Mouse (Mus musculus) hindbrain, embryonic 14.5 days (tissue): Measurements from ENCODE around the gene Smurf2. TPM values are rescaled to one million over a fixed set of nuclear protein-coding genes. Genes with fewer than 3 reads are reported as not detected.

Experiments
- ATAC-seq: fragments of 200-750 bp; cut with Nextera tagmentation; 2 replicates; pipeline ENCODE4 v1.8.0; 2017; ENCODE audit warnings: moderate number of reproducible peaks, mild to moderate bottlenecking, moderate TSS enrichment, moderate library complexity; ENCODE audit not compliant: low FRiP score
- DNase-seq: peaks from one replicate; pipeline ENCODE4 v3.0.0-alpha.2; 2015; ENCODE audit warnings: low spot score
- H3K27ac ChIP-seq: fragments of 300-500 bp; sonication (generic); 2 replicates; pipeline ENCODE4 v1.5.1; 2014; ENCODE audit warnings: mild to moderate bottlenecking, moderate library complexity
- H3K27me3 ChIP-seq: fragments of 300-500 bp; sonication (generic); 2 replicates; pipeline ENCODE4 v1.6.1; 2014; ENCODE audit warnings: mild to moderate bottlenecking, low read length, mixed read lengths; ENCODE audit not compliant: control insufficient read depth, insufficient read depth
- H3K36me3 ChIP-seq: fragments of 300-500 bp; sonication (generic); replicated peaks from 2 replicates; pipeline ENCODE4 v1.6.1; 2014; ENCODE audit not compliant: control insufficient read depth, insufficient read depth
- H3K4me1 ChIP-seq: fragments of 300-500 bp; sonication (generic); replicated peaks from 2 replicates; pipeline ENCODE4 v1.6.1; 2014; ENCODE audit warnings: antibody characterized with exemption, low read length, mixed read lengths; ENCODE audit not compliant: control insufficient read depth, insufficient read depth
- H3K4me2 ChIP-seq: fragments of 300-500 bp; sonication (generic); replicated peaks from 2 replicates; pipeline ENCODE4 v1.6.1; 2014; ENCODE audit warnings: mild to moderate bottlenecking, moderate library complexity
- H3K4me3 ChIP-seq: fragments of 300-500 bp; sonication (generic); replicated peaks from 2 replicates; pipeline ENCODE4 v1.5.1; 2014; ENCODE audit warnings: mild to moderate bottlenecking, low read length
- H3K9ac ChIP-seq: fragments of 300-500 bp; sonication (generic); 2 replicates; pipeline ENCODE4 v1.6.1; 2014
- H3K9me3 ChIP-seq: fragments of 300-500 bp; sonication (generic); 2 replicates; pipeline ENCODE4 v1.6.1; 2016; ENCODE audit warnings: low read length; ENCODE audit not compliant: control insufficient read depth
- WGBS: fragments of 180-500 bp; shearing (Covaris S2); extraction: QIAGEN DNeasy Blood & Tissue Kit; methylation state at CpG from one replicate; pipeline ENCODE4 v1.1.7; 2014; 5-methylcytosine and 5-hydroxymethylcytosine counted together
- microRNA-seq: library from miRNA; unstranded; fragments of <30 nt; microRNA quantifications from one replicate; pipeline ENCODE4, GENCODE M21; 2016
- polyA plus RNA-seq: library from polyadenylated mRNA; unstranded; fragments of >200 nt; fragmentation: Nextera tagmentation; extraction: Ambion mirVana; gene quantifications from 2 replicates; pipeline ENCODE4 v1.2.1, GENCODE M21; 2014

Gene Smurf2
- polyA plus RNA-seq, 1 experiment from 2014 or later, result 18.7 TPM

DNA sequence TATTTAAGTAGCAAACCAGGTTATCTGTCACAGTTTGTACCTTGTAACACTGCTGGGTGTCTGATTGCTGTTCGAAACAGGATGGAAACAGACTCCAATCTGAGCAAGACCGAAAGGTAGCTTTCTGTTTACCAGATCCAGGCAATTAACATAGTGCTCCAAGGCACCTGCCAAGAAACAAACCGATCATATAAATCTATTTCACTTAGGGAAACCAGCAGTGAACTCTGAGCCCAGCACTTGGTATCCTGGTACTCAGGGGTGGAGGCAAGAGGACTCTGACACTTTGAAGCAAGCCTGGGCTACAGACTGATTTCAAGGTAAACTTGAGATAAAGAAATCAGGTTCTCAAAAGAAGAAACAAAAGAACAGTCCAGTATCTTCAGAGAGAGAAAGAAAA is 143.1 kb downstream of the Smurf2 start:
- Histone ChIP-seq H3K9ac (no peak overlapping the region), H3K9me3 (no peaks in the 10 kb centered on the region), H3K4me1 (peaks cover 6% of the 10 kb centered on the region; the same call in 1 of the 2 replicates), H3K4me3 (no peak overlapping the region), H3K4me2 (no peak overlapping the region), H3K27me3 (no peaks in the 10 kb centered on the region), H3K27ac (no peak overlapping the region), H3K36me3 (peaks cover 69% of the 10 kb centered on the region)
- ATAC-seq (no peak), DNase-seq (no peak)
- 92% methylated on average over 3 of the region's 3 CpGs for WGBS

DNA sequence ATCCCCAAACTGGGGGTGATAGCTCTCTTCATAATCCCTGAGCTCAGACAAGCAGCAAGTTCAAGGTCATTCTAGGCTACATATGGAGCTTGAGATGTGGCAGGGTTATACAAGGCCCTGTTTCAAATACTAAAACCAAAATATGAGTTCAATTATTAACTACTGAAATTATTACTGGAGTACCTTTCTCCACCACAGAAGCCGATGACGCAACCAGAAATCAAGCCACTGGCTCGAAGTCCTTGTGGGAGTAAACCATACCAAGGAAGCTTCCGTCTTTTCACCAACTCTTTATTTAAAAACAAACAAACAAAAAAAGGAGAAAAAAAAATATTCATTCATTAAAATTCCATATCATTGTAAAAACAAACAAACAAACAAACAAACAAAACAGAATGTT is 143.6 kb downstream of the Smurf2 start:
- 96% methylated on average over 4 of the region's 4 CpGs for WGBS
- Histone ChIP-seq H3K4me2 (no peak overlapping the region), H3K36me3 (peaks cover 69% of the 10 kb centered on the region)

DNA sequence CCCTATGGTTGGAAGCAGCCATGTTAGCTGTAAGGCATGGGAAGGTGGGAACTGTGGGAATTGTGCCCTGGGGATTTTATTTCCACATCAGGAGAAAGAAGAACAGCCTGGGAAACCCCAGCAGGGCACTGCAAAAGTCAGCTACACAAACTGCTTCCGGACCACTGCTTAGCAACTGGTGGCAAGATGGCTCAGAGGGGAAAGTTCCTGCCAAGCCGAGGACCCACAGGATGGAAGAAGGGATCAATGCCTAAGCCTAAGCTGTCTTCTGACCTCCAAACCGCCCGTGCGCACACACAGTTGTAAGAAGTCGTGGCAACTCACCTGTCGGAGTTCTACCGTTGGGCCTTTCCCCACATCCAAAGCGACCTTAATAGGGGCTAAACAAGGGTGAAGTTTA is 147.5 kb downstream of the Smurf2 start:
- Histone ChIP-seq H3K4me3 (no peak overlapping the region), H3K27me3 (no peaks in the 10 kb centered on the region), H3K27ac (no peak overlapping the region), H3K4me1 (no peaks in the 10 kb centered on the region), H3K9me3 (no peaks in the 10 kb centered on the region), H3K4me2 (no peak overlapping the region), H3K36me3 (peaks cover 79% of the 10 kb centered on the region), H3K9ac (no peak overlapping the region)
- ATAC-seq (no peak), DNase-seq (no peak)
- 92% methylated on average over 9 of the region's 9 CpGs for WGBS

More for the DNA sequence above, 143.6 kb downstream of the Smurf2 start:
- H3K4me3 ChIP-seq, result no peak overlapping the region
- no peaks in the 10 kb centered on the region for H3K27me3 ChIP-seq
- ATAC-seq, result no peak
- H3K4me1 ChIP-seq, result peaks cover 6% of the 10 kb centered on the region; the same call in 1 of the 2 replicates
- no peaks in the 10 kb centered on the region for H3K9me3 ChIP-seq
- DNase-seq, result no peak
- no peak overlapping the region for H3K9ac ChIP-seq
- H3K27ac ChIP-seq, result no peak overlapping the region

DNA sequence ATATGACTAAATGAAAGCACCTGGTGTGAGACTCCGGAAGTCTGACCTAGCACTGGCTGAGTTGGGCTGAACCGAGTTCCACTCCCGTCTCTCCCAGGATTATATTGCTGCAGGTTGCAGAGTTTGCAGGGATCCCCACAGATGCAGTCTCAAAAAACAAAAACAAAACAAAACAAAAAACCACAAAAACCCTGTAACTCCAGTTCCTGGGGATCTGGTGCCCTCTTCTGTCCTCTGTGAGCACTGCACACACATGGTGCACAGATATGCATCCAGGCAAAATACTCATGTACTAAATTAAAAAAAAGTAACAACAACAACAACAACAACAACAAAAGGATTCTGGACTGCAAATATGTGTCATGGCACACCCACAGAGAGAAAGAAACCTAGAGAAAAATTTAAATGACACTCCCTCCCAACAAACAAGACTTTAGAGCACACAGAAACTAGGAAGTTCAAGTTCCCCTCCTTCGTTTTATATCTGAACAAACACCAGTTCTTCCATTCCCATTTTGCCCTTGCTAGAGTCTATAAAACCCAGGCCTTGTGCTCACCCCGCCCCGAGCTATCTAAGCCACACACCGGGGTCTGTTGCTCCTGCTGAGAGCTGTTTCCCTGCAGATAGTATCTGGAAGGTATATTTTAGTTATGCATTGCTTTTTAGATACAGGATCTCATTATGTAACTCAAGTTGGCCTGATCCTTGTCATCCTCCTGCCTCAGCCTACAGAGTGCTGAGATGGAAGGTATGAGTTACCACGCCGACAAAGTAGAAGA is 150.1 kb downstream of the Smurf2 start:
- ATAC-seq (no peak), DNase-seq (no peak)
- H3K4me1 ChIP-seq, result no peaks in the 10 kb centered on the region
- no peak overlapping the region for H3K9ac ChIP-seq
- H3K27ac ChIP-seq, result no peak overlapping the region
- no peaks in the 10 kb centered on the region for H3K27me3 ChIP-seq
- peaks cover 88% of the 10 kb centered on the region for H3K36me3 ChIP-seq
- no peak overlapping the region for H3K4me2 ChIP-seq
- 98% methylated on average over 9 of the region's 9 CpGs for WGBS
- H3K4me3 ChIP-seq, result no peak overlapping the region
- 0 out of 2 replicates have a peak, but pooled peaks cover 5% of the 10 kb centered on the region for H3K9me3 ChIP-seq

Small RNA genes lying within 50 kb of the gene (microRNA-seq; reads per million reads assigned to microRNA genes)
- gene Gm25994, result not detected
- not detected for gene Gm27322
- gene Mir3064, result 11.3 reads per million, percentile 31 among the genes with 10 or more reads in this experiment

Other genes starting within 250 kb of the Smurf2 start
- gene Pecam1, start 170.1 kb downstream of the Smurf2 start, polyA plus RNA-seq, result 16.0 and 16.9 TPM in 2 replicates
- 0.74 and 0.79 TPM in 2 replicates for gene Milr1, start 169.5 kb downstream of the Smurf2 start, polyA plus RNA-seq
- gene Polg2, start 141.2 kb downstream of the Smurf2 start, polyA plus RNA-seq, result 8.6 and 9.7 TPM in 2 replicates
- 417 and 429 TPM in 2 replicates for gene Ddx5, start 131.5 kb downstream of the Smurf2 start, polyA plus RNA-seq
- gene Cep95, start 131.5 kb downstream of the Smurf2 start, polyA plus RNA-seq, result 10.8 and 11.4 TPM in 2 replicates
- 150 and 177 TPM in 2 replicates for gene Kpna2, start 78.8 kb upstream of the Smurf2 start, polyA plus RNA-seq
- 7.1 and 7.8 TPM in 2 replicates for gene 1810010H24Rik, start 105.0 kb upstream of the Smurf2 start, polyA plus RNA-seq
- gene Bptf, start 211.4 kb upstream of the Smurf2 start, polyA plus RNA-seq, result 36.2 and 40.6 TPM in 2 replicates